Mouse (Mus musculus) heart, adult 8-10 months (tissue): Measurements from ENCODE around the gene Nms. TPM values are rescaled to one million over a fixed set of nuclear protein-coding genes. Genes with fewer than 3 reads are reported as not detected.

ENCODE experiments used
- total RNA-seq, 4 experiments: library from RNA; stranded (reverse); gene quantifications; 2 replicates each; pipeline ENCODE4 v1.2.4; 2022

Gene Nms
- total RNA-seq, 4 experiments from 2014 or later, result not detected

Other genes starting within 250 kb of the Nms start
- gene Lonrf2, start 102.4 kb upstream of the Nms start, total RNA-seq, result 1 to 10 TPM; 4.2 to 5.1 (median 4.7) TPM
- gene Chst10, start 41.0 kb upstream of the Nms start, total RNA-seq, result under 1 TPM; 0.16 to 0.72 (median 0.33) TPM
- 10 to 100 TPM; 68.3 to 84.4 (median 74.0) TPM for gene Pdcl3, start 46.5 kb downstream of the Nms start, total RNA-seq